Mouse (Mus musculus): ENCODE measurements around the gene Skap1.

DNA sequence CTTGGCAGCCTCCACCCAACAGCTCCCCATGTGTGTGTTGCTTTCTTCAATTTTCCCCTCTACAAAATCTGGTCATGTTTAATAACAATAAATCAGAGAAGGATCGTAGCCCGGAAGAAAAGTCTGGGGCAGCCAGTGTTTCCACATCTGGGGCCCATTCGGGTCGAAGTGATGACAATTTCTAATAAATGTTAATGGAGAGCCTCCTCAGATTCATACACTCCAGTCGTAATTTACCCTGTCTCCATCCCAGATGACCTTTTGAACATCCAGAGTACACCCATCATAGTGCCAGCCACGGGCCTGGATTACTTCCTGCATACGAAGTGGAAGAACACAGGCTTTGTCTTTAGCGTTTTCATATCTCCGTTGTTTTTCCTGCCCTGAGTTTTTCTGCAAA lies 32.5 kb upstream of the Skap1 start:
- TF ChIP-seq CTCF (IDR thresholded peaks at IDR 0.05; ENCODE audit: low read depth) = no peak
- TF ChIP-seq EP300 (IDR thresholded peaks at IDR 0.05; ENCODE audit: low read depth) = no peak
